Mouse (Mus musculus) testis, postnatal 10 days (tissue): ENCODE results near the gene 4931406C07Rik.

Source experiments
- DNase-seq: peaks from one replicate; pipeline ENCODE4 v3.0.0; 2021; ENCODE audit warnings: low spot score

4931406C07Rik gene

DNA sequence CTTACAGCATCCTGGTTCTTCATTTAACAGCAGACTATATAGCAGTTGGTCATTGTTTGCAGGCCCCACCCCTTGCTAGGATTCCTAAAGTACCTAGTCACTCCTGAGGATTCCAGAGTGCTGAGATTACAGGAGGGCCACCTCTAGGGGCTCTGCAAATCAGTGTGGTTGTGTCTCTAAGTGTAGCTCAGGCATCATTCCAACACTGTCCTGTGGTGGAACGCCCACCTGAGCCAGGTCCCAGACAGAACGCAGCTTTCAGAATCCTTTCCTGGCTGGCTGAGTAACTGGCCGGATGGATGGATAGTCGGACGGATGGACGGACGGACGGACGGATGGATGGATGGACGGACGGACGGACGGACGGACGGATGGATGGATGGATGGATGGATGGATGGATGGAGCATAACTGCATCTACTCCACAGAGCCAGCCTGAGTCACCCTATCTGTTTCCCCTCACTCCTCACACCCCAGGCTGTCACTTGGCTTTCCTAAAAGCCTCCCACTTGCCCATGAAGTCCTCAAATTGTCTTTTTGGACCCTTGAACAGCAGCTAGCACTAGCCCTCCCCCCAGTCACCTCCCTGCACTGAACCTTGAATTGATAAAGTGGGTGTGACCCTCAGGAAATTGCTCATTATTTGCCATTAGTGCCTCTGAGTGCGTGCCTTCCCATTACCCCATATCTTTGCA, 67.8 kb downstream of the 4931406C07Rik start:
- DNase-seq = peak; percentile 37

DNA sequence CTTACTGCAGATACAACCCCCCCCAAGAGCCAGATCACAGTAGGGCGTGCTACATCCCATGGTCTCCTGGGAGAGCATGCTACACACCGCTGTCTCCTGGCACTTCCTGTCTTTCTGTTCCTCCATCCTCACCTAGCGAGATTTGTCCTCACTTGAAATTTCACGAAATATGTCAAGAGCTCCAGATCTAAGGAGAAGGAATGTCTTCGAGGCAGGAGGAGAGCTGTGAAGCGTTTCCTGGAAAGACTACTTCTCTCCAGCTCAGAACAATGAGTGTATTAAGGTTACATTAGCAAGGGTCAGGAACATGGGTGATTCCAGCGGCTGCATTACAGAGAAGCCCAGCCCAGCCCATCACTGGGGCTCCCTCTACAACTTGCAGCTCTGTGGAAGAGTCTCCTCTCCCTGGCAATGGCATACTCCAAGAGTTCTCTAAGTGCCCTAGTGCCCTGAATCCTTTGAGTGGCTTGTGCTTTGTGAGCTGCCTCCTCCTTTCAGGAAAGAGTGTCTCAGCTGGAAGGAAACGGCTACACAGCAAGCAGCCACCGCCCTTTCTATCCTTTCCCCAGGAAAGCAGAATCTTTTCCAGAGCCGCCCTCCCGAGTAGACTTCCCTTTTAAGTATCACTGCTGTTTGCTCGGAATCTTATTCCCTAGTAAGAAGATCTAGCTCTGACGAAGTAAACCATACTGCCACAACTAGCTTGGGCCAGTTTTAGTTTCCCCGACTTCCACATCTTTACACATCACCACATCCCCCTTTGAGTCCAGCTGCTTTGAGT, 68.5 kb downstream of the 4931406C07Rik start:
- peak; percentile 33 for DNase-seq

DNA sequence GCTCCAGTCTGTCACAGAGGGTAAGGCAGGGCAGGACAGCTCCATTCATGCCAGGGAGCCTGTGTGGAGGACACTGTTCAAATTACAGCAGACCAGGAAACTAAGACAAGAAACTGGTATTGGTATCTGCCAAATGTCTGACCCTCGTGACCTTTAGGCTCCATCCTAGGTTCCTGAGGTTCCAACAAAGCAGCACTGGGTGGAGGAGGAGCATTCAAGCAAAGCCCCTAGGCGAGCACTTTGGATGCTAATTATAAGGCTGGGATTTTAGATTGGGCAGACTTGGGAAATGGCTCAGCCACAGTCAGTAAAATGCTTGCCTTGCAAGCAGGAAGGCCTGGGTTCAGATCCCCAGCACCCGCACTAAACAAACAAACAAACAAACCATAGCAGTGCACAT, 70.3 kb downstream of the 4931406C07Rik start:
- DNase-seq = peak; percentile 25

DNA sequence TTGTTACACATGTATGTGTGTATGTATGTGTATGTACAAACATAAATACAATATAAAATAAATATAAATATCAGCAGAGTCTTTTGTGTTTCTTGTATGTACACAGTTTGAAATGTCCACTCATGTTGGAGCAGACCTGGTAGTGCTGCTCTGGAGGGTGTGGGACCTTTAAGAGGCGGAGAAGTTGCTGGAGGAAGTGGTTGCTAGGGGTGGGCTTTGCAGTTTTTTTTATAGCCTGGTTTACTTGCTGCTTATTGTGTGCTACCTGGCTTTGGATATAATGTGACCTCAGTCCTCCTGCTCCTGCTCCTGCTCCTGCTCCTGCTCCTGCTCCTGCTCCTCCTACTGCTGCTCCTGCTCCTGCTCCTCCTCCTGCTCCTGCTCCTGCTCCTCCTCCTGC, 72.6 kb downstream of the 4931406C07Rik start:
- peak; percentile 9 for DNase-seq
